Mouse (Mus musculus): ENCODE results near the gene Smco1.
"Not testable (repeated sequence)": the region's sequence is repeated elsewhere in the genome, so short reads cannot be mapped to it uniquely, and the experiment has no call there.

The Smco1 gene

GRCm38 (mm10) chr16:32271291-32271690 is at the start of gene Smco1:
Gene Smco1, plus strand, starts transcription at chr16:32271468.
- DNase-seq (ENCODE audit: low spot score in 2 of 2): no peak

GRCm38 (mm10) chr16:32221803-32222202 is 49.5 kb upstream of the Smco1 start:
- DNase-seq (ENCODE audit: low spot score in 2 of 2): no peak

DNA sequence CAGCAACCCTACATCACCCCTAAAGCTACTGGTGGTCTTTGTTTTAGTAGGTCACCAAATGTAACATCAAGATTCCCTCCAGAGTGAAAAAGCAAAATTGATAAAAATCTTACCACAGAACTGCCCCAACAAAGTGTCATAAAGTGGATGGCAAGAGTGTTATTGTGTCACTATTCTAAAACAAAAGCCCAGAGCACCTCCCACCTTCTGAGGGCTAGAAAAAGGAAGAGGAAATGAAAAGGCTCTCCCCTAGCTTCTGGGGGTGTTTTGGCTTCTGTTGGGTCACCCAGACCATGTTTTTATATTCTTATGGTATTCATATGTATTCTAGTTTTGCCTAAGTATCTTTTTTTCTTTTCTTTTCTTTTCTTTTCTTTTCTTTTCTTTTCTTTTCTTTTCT is 48.9 kb upstream of the Smco1 start:
- DNase-seq (ENCODE audit: low spot score in 2 of 2): no peak

DNA sequence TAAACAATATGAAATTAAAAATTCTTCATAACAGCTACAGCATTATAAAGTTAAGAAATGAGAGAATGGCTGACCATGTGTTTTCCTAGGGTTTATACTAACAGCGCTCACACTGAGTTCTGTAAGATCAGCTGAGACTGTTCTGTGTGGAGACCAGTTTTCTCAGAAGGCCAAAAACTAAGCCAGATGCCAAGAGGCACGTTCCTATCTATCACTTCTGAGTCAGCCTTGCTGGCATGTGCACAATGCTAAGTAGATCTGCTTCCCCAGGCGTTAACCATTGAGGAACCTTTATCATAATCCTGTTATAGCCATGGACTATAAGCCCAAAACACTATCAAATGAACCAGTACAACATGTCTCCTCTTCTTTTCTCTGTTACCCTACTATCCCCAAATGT is 39.2 kb upstream of the Smco1 start:
- not testable (repeated sequence) for DNase-seq (ENCODE audit: low spot score in 2 of 2)

GRCm38 (mm10) chr16:32237930-32238680 is 33.2 kb upstream of the Smco1 start:
- DNase-seq (ENCODE audit: low spot score in 2 of 2): no peak

DNA sequence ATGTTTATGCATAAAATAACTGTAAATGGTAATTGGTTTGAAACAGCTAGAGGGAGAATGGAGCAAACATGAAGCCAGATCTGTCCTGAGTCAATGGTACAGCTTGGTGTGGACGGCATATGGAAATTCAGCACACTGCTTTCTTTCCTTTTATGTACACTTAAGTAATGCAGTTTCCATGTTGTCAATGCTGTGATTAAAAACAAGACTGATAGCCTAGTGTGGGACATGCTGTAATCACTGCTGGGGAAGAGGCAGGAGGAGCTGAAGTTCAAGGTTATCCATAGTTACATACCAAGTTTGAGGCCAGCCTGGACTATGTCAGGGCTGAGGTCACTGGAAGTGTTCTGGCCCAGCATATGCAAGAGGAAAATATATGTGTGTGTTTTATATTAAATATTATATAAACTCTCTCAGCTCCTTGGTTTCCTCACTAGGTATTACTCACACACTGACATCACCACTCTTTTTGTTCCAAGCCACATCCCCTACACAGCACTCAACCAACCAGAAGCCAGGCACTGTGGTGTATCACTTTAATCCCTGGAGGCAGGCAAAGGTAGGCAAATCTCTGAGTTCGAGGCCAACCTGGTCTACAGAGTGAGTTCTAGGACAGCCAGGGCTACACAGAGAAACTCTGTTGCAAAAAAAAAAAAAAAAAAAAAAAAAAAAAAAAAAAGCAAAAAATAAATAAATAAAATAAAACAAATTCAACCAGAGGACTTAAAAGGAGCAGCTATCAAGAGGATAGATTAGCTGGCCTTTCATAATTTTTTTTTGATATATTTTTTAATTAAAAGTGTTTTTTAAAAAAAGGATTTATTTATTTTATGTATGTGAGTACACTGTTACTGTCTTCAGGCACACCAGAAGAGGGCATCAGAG is 31.6 kb upstream of the Smco1 start:
- no peak for DNase-seq (ENCODE audit: low spot score in 2 of 2)

DNA sequence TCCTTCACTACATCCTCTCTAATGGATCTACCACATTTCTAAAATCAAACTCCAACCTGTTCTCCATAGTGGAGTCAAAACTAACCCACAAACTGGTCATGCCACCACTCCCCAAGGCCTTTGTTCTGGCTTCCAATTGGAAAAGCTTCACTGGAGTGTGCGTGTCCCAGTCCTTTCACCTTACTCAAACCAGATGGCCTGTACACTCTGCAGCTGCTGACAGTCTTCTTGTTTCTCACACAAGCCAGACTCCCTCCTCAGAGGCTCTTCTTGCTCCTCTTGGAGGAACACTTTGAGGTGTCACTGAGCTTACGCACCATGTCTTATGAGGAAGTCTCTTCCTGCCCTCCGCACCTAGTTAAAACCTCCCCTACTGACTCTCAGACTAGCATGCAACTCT is 27.4 kb upstream of the Smco1 start:
- DNase-seq (ENCODE audit: low spot score in 2 of 2): no peak

GRCm38 (mm10) chr16:32246351-32246791 is 24.9 kb upstream of the Smco1 start:
- peak in 1 of 2 experiments; percentile 61 for DNase-seq (ENCODE audit: low spot score in 2 of 2)

DNA sequence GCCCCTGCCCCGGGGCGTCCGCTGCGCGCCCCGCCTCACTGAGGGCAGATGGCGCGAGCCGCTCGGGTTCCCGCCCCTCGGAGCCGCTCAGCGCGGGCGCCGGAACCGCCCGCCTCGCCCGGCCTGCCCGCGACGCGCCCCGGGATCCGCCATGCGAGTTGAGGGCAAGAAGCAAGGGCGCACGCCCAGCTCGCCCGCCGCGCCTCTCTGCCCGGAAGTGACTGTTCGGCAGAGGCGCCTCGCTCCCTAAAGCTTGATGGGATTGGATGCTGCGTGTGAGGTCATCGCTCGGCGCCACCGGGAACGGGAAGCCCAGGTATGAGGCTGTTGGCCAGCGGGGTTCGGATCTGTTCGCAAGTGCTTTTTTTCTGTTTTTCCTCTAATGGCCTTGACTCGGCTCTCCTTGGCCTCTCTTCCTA is 24.3 kb upstream of the Smco1 start, which contains the start of the genes Fbxo45 and Wdr53:
TSS of gene Fbxo45 (minus strand) at position 207 of the 419 bp plus-strand sequence.
TSS of gene Wdr53 (plus strand) at position 276 of the 419 bp plus-strand sequence.
- DNase-seq (ENCODE audit: low spot score in 2 of 2): peak; percentile 96 to 97

- DNase-seq (ENCODE audit: low spot score in 2 of 2): not testable (repeated sequence)
These were observed 7.0 kb upstream of the Smco1 start for GRCm38 (mm10) chr16:32264225-32264624.

DNA sequence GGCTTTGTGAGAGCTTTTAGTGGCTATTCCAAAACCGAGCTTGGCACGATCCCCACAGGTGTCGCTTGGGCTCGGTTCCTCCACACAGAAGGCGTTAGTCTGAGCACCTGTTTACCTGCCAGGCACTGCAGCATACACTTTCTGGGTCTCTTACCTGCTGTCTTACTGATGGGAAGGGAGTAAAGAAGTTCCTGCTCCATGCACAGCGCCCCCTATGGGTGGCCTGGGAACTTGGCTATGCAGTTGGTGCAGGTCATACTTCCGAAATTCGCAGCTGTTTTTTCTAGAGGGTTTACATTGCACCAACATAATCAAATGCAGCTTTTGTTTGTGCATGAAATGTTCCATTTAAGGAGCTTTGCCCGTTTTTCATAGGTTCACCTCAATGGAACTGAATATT is 2.1 kb downstream of the Smco1 start:
- DNase-seq (ENCODE audit: low spot score in 2 of 2): no peak

DNA sequence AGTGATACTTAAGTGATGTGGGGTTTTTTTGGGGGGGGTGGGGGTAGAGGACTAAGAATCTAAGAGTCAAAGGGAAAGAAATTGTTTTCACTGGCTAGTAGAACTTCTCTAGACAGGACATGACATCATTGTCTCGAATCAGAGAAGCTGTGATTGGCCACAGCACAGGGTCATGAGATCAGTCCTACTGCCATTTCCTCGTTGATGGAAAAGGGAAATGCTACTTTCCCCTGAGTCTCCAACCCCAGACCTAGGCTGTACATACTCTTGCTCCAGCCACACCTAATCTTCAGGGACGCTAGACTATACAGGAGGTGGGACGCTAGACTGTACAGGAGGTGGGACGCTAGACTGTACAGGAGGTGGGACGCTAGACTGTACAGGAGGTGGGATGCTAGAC is 3.8 kb downstream of the Smco1 start:
- no peak for DNase-seq (ENCODE audit: low spot score in 2 of 2)

- DNase-seq (ENCODE audit: low spot score in 2 of 2): no peak
These were observed 4.6 kb downstream of the Smco1 start for GRCm38 (mm10) chr16:32275830-32276229.

GRCm38 (mm10) chr16:32277308-32278256 is 6.3 kb downstream of the Smco1 start, which contains the start of gene Rnf168:
Gene Rnf168, plus strand, starts transcription at chr16:32277459.
- peak; percentile 84 to 88 for DNase-seq (ENCODE audit: low spot score in 2 of 2)

- DNase-seq (ENCODE audit: low spot score in 2 of 2): no peak
These were observed 7.1 kb downstream of the Smco1 start for GRCm38 (mm10) chr16:32278396-32278795.

DNA sequence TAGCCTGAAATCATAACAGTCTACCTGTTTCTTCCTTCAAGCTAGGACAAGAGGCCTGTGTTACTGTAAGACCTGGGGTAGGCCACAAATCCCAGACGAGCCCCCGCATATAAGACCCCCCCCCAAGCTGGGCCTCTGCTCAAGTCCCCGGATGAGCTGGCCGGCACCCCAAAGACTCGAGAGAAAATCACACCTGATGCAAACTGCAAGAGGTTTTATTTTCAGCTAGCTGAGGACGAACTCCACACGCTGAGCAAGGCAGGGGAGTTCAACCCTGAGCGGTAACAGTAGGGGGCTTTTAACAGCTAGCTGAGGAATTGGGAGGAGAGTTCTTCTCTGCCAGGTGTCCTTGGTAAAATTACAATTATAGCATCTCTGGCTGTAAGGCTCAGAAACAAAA is 8.9 kb downstream of the Smco1 start:
- DNase-seq (ENCODE audit: low spot score in 2 of 2): no peak

GRCm38 (mm10) chr16:32282608-32283007 is 11.3 kb downstream of the Smco1 start:
- DNase-seq (ENCODE audit: low spot score in 2 of 2): no peak

DNA sequence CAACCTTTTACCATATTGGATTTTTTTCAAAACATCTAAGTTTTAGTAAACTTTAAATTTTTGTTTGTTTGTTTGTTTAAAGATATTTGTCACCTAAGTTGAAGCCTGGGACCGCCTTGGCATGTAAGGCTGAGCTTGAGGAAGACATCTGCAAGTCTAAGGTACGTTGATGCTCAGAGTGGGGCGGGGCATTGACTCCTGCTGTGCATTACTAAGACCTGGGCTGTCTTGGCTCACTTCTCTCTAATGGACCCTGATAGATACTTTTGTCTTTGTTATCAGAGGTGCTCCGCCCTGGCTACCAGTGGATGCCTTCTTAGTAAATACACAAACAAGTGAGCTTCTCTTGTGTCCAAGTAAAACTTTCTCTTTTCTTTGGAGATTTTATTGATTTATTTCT is 20.6 kb downstream of the Smco1 start:
- DNase-seq (ENCODE audit: low spot score in 2 of 2): no peak

- not testable (repeated sequence) for DNase-seq (ENCODE audit: low spot score in 2 of 2)
These were observed 28.3 kb downstream of the Smco1 start for GRCm38 (mm10) chr16:32299617-32300016.

- DNase-seq (ENCODE audit: low spot score in 2 of 2): no peak
These were observed 31.8 kb downstream of the Smco1 start for GRCm38 (mm10) chr16:32303046-32303445.

DNA sequence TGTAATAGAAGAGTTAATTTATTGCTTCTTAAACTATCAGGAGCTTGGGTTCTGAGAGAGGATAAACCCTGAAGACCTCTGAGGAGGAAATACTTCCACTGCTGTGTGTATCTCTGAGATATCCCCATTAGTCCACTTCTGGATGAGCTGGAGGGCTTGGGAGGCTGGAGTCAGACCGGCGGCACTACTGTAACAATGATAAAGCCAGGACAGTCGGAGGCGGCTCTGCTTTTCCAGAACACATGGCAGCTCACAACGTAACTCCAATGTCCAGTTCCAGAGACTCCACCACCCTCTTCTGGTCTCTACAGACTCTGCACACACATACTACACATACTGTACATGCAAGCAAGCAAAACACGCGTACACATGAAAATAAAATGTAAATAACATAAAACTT is 32.6 kb downstream of the Smco1 start:
- DNase-seq (ENCODE audit: low spot score in 2 of 2): no peak

Data from urinary bladder, postnatal 4 days (tissue).